Mouse (Mus musculus) midbrain, postnatal 0 days (tissue): ENCODE data around the gene B230217C12Rik. TPM values are rescaled to one million over a fixed set of nuclear protein-coding genes. Genes with fewer than 3 reads are reported as not detected.
"Not testable (repeated sequence)": the region's sequence is repeated elsewhere in the genome, so short reads cannot be mapped to it uniquely, and the experiment has no call there.

ENCODE experiments used
- ATAC-seq: fragments of 200-750 bp; cut with Nextera tagmentation; 2 replicates; pipeline ENCODE4 v1.8.0; 2017; ENCODE audit warnings: moderate number of reproducible peaks, mild to moderate bottlenecking, moderate TSS enrichment, moderate library complexity; ENCODE audit not compliant: low FRiP score
- DNase-seq: peaks from one replicate; pipeline ENCODE4 v3.0.0-alpha.2; 2015; ENCODE audit warnings: low spot score
- H3K27ac ChIP-seq: fragments of 300-500 bp; sonication (generic); 2 replicates; pipeline ENCODE4 v1.5.1; 2014; ENCODE audit warnings: low read depth, mild to moderate bottlenecking, low read length, mixed read lengths
- H3K27me3 ChIP-seq: fragments of 300-500 bp; sonication (generic); 2 replicates; pipeline ENCODE4 v1.6.1; 2014; ENCODE audit warnings: low read length, control low read depth, mixed read lengths; ENCODE audit not compliant: insufficient read depth
- H3K36me3 ChIP-seq: fragments of 300-500 bp; sonication (generic); 2 replicates; pipeline ENCODE4 v1.6.1; 2014; ENCODE audit warnings: low read length, control low read depth, mixed read lengths; ENCODE audit not compliant: insufficient read depth
- H3K4me1 ChIP-seq: fragments of 300-500 bp; sonication (generic); 2 replicates; pipeline ENCODE4 v1.6.1; 2014; ENCODE audit warnings: mild to moderate bottlenecking, control low read depth, antibody characterized with exemption, low read length, mixed read lengths; ENCODE audit not compliant: insufficient read depth
- H3K4me2 ChIP-seq: fragments of 300-500 bp; sonication (generic); 2 replicates; pipeline ENCODE4 v1.6.1; 2014; ENCODE audit warnings: low read depth, mild to moderate bottlenecking, low read length, mixed read lengths; ENCODE audit not compliant: poor library complexity, severe bottlenecking
- H3K4me3 ChIP-seq: fragments of 300-500 bp; sonication (generic); 2 replicates; pipeline ENCODE4 v1.5.1; 2014; ENCODE audit warnings: low read depth, mild to moderate bottlenecking, low read length, moderate library complexity
- H3K9ac ChIP-seq: fragments of 300-500 bp; sonication (generic); replicated peaks from 2 replicates; pipeline ENCODE4 v1.6.1; 2014; ENCODE audit warnings: mild to moderate bottlenecking, low read length, moderate library complexity, mixed read lengths; ENCODE audit not compliant: poor library complexity, severe bottlenecking
- H3K9me3 ChIP-seq: fragments of 300-500 bp; sonication (generic); 2 replicates; pipeline ENCODE4 v1.6.1; 2016; ENCODE audit warnings: low read length, control low read depth
- CTCF ChIP-seq: IDR thresholded peaks from 2 replicates; pipeline ENCODE4 v1.5.1; 2016; ENCODE audit warnings: antibody characterized with exemption, mild to moderate bottlenecking
- WGBS: fragments of 180-500 bp; shearing (Covaris S2); extraction: QIAGEN DNeasy Blood & Tissue Kit; methylation state at CpG from one replicate; pipeline ENCODE4 v1.1.7; 2014; 5-methylcytosine and 5-hydroxymethylcytosine counted together
- polyA plus RNA-seq: library from polyadenylated mRNA; unstranded; fragments of >200 nt; fragmentation: Nextera tagmentation; extraction: Ambion mirVana; gene quantifications from 2 replicates; pipeline ENCODE4 v1.2.1, GENCODE M21; 2015
- total RNA-seq: library from RNA; depleted of rRNA; stranded (reverse); fragments of >200 nt; gene quantifications from 2 replicates; pipeline ENCODE4 v1.2.3, GENCODE M21; 2014

The B230217C12Rik gene
- total and polyA plus RNA-seq, 2 experiments from 2014 or later: 38.2 to 43.6 TPM

DNA sequence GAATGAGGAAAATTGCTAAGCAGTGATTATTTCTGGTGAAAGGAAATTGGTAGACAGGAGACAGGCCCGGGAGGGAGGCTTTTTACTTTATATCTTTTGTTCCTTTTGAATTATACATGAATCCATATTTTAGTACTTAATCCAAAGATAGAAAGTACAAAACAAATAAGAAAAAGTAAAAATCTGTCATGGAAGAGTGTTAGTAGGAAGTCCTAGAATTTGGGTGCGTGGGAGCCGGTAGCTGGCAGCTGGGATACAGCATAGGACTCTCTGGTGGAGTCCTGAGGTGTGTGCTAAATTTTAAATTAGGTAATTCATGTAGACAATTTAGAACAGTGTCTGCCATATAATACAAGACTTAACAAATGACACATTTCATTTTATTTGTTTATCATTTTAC lies 27.0 kb downstream of the B230217C12Rik start:
- H3K27me3 ChIP-seq: no peaks in the 10 kb centered on the region
- no peak for TF ChIP-seq CTCF
- no peaks in the 10 kb centered on the region for H3K9me3 ChIP-seq
- H3K4me1 ChIP-seq: no peaks in the 10 kb centered on the region
- 85% methylated on average over 3 of the region's 3 CpGs for WGBS
- ATAC-seq: no peak
- H3K4me3 ChIP-seq: no peak overlapping the region
- H3K4me2 ChIP-seq: no peak overlapping the region
- no peak overlapping the region for H3K27ac ChIP-seq
- H3K36me3 ChIP-seq: no peaks in the 10 kb centered on the region
- DNase-seq: no peak
- no peak overlapping the region for H3K9ac ChIP-seq

DNA sequence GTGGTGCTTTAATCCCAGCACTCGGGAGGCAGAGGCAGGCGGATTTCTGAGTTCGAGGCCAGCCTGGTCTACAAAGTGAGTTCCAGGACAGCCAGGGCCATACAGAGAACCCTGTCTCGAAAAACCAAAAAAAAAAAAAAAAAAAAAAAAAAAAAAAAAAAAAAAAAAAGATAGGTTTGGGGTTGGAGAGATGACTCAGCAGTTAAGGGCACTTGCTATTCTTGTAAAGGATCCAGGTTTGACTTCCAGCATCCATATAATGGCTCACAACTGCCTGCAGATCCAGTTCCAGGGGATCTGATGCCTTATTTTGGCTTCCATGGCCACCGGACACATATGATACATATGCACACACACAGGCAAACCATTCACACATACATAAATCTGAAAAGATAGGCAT lies 31.8 kb downstream of the B230217C12Rik start:
- not testable (repeated sequence) for DNase-seq, H3K4me3 ChIP-seq, H3K4me1 ChIP-seq, H3K4me2 ChIP-seq, H3K9ac ChIP-seq, H3K9me3 ChIP-seq, H3K27ac ChIP-seq, H3K27me3 ChIP-seq, H3K36me3 ChIP-seq, ATAC-seq
- WGBS: 84% methylated on average over 5 of the region's 5 CpGs

DNA sequence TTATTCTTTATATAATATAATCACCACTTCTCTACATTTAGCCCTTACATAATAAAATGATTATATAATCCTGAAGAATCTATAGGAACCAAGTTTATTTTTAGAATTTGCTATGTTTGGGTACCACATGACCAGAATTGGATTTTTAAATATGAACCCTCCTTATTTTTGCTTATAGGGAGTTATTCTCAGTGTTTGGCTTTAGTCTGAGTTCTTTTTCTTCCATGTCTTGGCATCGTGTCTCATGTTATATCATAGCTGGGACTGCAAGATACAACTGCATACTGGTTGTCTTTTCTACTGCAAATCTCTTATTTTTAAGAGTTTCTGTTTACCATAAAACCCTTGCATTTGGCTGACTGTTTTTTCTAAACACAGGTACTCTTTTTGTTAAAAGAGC lies 33.8 kb downstream of the B230217C12Rik start:
- 91% methylated on average over 1 of the region's 1 CpGs for WGBS
- H3K27me3 ChIP-seq: no peaks in the 10 kb centered on the region
- H3K9me3 ChIP-seq: no peaks in the 10 kb centered on the region
- H3K27ac ChIP-seq: no peak overlapping the region
- ATAC-seq (no peak), DNase-seq (no peak)
- H3K9ac ChIP-seq: no peak overlapping the region
- H3K4me3 ChIP-seq: no peak overlapping the region
- no peaks in the 10 kb centered on the region for H3K4me1 ChIP-seq
- no peak for TF ChIP-seq CTCF
- no peaks in the 10 kb centered on the region for H3K36me3 ChIP-seq
- no peak overlapping the region for H3K4me2 ChIP-seq

DNA sequence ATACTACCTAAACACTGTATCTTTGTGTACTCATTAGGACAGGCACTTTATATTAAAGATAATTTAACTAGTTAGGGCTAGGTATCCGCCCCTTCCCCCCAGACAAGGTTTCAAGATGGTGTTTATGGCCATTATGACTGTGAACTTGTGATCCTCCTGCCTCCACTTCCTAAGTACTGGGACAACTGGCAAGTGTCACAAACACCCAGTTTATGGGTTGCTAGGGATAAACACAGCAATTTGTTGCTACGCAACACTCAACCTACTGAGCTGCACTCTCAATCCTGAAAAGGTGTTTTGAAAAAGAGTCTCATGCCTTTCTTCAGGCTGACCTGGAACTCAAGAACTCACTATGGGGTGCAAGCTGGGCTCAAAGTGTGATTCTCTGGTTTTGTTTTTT lies 36.8 kb downstream of the B230217C12Rik start:
- no peak overlapping the region for H3K4me3 ChIP-seq
- H3K4me2 ChIP-seq: no peak overlapping the region
- 86% methylated on average over 2 of the region's 2 CpGs for WGBS
- TF ChIP-seq CTCF: no peak
- no peaks in the 10 kb centered on the region for H3K4me1 ChIP-seq
- no peaks in the 10 kb centered on the region for H3K9me3 ChIP-seq
- ATAC-seq (no peak), DNase-seq (no peak)
- no peak overlapping the region for H3K9ac ChIP-seq
- H3K27me3 ChIP-seq: no peaks in the 10 kb centered on the region
- H3K36me3 ChIP-seq: no peaks in the 10 kb centered on the region
- no peak overlapping the region for H3K27ac ChIP-seq

DNA sequence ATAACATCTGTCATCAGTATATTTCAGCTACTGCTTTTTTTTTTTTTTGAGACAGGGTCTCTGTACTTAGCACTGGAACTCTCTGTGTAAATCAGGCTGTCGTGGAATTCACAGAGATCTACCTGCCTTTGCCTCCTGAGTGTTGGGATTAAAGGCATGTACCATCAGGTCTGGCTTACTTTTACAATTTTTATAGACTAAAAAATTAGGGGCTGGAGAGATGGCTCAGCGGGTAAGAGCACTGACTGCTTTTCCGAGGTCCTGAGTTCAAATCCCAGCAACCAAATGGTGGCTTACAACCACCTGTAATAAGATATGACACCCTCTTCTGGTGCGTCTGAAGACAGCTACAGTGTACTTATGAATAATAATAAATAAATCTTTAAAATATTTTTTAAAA lies 39.8 kb downstream of the B230217C12Rik start:
- Histone ChIP-seq H3K4me3 (no peak overlapping the region), H3K27me3 (no peaks in the 10 kb centered on the region), H3K27ac (no peak overlapping the region), H3K4me1 (no peaks in the 10 kb centered on the region), H3K9me3 (no peaks in the 10 kb centered on the region), H3K4me2 (no peak overlapping the region), H3K9ac (no peak overlapping the region), H3K36me3 (no peaks in the 10 kb centered on the region)
- no peak for DNase-seq
- 93% methylated on average over 4 of the region's 4 CpGs for WGBS
- ATAC-seq: no peak
- no peak for TF ChIP-seq CTCF

DNA sequence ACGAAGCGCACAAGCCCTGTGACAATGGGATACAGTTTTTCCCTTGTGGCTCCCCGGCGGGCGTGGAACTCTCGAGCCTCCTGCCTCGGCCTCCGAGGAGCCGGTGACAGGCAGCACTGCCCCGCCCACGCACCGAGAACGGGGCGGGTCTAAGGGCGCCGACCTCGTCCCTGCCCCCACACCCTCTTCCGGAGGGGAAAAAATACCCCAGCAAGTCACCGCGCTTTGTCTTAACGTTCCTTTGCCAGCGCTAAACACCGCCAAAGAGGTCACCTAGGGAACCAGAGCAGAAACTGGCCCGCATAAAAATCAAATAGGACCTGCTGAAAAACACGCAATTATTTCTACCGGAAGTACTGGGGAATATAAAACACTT lies 43.0 kb downstream of the B230217C12Rik start:
- H3K9ac ChIP-seq: peak overlapping the region; percentile 42; the same call in 1 of the 2 replicates
- H3K9me3 ChIP-seq: no peaks in the 10 kb centered on the region
- H3K27ac ChIP-seq: peak overlapping the region; percentile 87
- H3K27me3 ChIP-seq: no peaks in the 10 kb centered on the region
- H3K4me1 ChIP-seq: no peaks in the 10 kb centered on the region
- ATAC-seq (peak; percentile 47; the same call in 1 of the 2 replicates), DNase-seq (peak; percentile 54)
- H3K36me3 ChIP-seq: no peaks in the 10 kb centered on the region
- WGBS: 4% methylated on average over 26 of the region's 26 CpGs
- H3K4me3 ChIP-seq: peak overlapping the region; percentile 56
- H3K4me2 ChIP-seq: peak overlapping the region; percentile 58
- no peak for TF ChIP-seq CTCF
